Mouse (Mus musculus): ENCODE measurements around the gene Dnase1l3. TPM values are rescaled to one million over a fixed set of nuclear protein-coding genes. Genes with fewer than 3 reads are reported as not detected.

The Dnase1l3 gene
- polyA plus RNA-seq, 1 experiment from 2014 or later = 0.13 TPM

DNA sequence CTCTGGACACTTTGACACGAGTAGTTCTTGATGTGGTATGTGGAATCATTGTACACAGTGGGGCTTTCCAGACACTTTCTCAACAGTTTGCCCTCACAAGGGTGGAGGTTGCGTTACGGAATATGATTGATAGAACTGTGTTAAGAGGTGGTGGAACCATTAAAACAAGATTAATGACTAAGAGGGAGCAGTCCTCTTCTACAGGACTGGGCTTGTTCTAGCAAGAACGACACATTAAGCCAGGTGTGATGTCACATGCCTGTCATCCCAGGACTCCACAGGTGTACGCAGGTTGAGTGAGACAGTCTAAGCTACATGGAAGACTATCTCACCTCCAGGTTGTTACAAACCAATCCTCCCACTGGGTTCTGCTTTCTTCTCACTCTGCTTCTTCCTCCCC lies 5.1 kb upstream of the Dnase1l3 start:
- Histone ChIP-seq H3K4me1 (replicated peaks) (peaks cover 14% of the 10 kb centered on the region), H3K36me3 (no peaks in the 10 kb centered on the region), H3K27ac (no peak overlapping the region), H3K4me3 (no peak overlapping the region), H3K9me3 (replicated peaks) (no peaks in the 10 kb centered on the region), H3K9ac (no peak overlapping the region), H3K4me2 (no peak overlapping the region), H3K27me3 (peaks cover 37% of the 10 kb centered on the region)
- 74% methylated on average over 5 of the region's 5 CpGs for WGBS
- ATAC-seq (replicated peaks; ENCODE audit: insufficient number of reproducible peaks, insufficient read depth, low FRiP score, low read depth) = no peak

DNA sequence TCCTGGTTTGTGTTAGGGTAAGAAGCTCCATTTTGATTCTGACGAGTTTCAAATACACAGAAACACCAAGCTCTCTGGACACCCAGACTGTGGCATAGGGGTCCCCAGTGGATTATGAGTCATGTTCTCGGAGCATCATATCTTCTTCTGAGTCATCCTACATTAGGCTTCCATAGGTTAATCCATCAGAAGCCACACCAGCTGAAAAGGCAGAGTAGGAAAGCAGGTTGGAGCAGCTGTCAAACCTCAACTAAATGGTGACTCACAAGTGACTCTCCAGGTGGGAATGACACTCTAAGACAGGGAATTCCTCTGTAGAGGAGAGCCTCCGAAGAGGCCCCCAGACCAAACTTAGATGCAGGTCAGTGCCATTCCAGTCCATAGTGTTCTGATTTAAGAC lies 4.7 kb upstream of the Dnase1l3 start:
- Histone ChIP-seq H3K27ac (no peak overlapping the region), H3K4me2 (no peak overlapping the region), H3K9me3 (replicated peaks) (no peaks in the 10 kb centered on the region), H3K4me3 (no peak overlapping the region), H3K36me3 (no peaks in the 10 kb centered on the region), H3K4me1 (replicated peaks) (peaks cover 13% of the 10 kb centered on the region), H3K27me3 (peaks cover 37% of the 10 kb centered on the region), H3K9ac (no peak overlapping the region)
- no peak for ATAC-seq (replicated peaks; ENCODE audit: insufficient number of reproducible peaks, insufficient read depth, low FRiP score, low read depth)
- 71% methylated on average over 3 of the region's 3 CpGs for WGBS

DNA sequence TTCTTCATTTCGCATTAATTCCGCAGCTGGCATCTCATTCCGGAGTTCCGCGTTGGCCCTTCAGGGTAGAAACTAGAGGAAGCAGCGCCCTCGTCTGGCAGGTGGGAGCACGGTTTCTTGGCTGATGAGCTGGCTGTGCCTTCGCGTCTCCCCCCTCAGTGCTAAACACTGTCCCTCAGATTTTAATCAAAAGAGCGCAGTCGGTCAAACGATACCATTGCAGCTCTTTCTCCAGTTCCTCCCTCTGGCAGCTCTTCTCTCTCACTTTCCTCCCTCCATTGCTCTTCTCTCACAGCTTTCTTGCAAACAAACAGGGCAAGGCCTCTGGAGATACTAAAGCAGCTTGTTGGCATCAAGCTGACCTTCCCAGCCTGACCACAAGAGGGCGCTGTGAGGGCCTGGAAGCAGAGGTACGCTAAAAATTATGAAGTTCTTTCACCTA lies 2.9 kb upstream of the Dnase1l3 start:
- peak overlapping the region; percentile 46 for H3K9ac ChIP-seq
- no peak for ATAC-seq (replicated peaks; ENCODE audit: insufficient number of reproducible peaks, insufficient read depth, low FRiP score, low read depth)
- H3K4me2 ChIP-seq = peak overlapping the region; percentile 64
- no peaks in the 10 kb centered on the region for H3K9me3 ChIP-seq (replicated peaks)
- H3K4me1 ChIP-seq (replicated peaks) = peaks cover under 1% of the 10 kb centered on the region; the same call in 1 of the 2 replicates
- H3K27ac ChIP-seq = no peak overlapping the region
- WGBS = under 1% methylated on average over 15 of the region's 15 CpGs
- no peaks in the 10 kb centered on the region for H3K36me3 ChIP-seq
- peak overlapping the region; percentile 37 for H3K4me3 ChIP-seq
- peaks cover 41% of the 10 kb centered on the region for H3K27me3 ChIP-seq

DNA sequence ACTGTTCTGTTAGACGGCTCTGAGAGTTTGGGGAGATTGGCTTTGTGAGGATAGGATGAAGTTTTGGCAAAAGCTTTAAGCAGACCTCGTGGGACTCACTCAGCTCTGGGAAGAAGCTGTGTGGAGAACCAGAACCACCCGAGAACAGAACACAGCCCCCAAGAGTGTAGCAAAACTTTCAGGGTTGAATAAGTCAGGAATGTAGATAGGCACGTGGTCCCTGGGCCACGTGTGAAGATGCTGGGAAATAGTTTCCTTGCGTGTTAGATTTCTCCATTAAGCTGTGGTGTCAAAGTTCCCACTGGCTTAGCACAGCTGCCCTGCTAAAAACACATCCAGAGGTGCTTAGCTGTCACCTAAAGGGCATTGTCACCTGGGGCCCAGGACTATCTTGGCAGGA lies 2.2 kb downstream of the Dnase1l3 start:
- Histone ChIP-seq H3K9ac (no peak overlapping the region), H3K4me1 (replicated peaks) (peaks cover 6% of the 10 kb centered on the region; the same call in 1 of the 2 replicates), H3K27me3 (peaks cover 12% of the 10 kb centered on the region), H3K36me3 (no peaks in the 10 kb centered on the region), H3K4me3 (no peak overlapping the region), H3K4me2 (no peak overlapping the region), H3K27ac (no peak overlapping the region), H3K9me3 (replicated peaks) (no peaks in the 10 kb centered on the region)
- WGBS = 56% methylated on average over 6 of the region's 6 CpGs
- no peak for ATAC-seq (replicated peaks; ENCODE audit: insufficient number of reproducible peaks, insufficient read depth, low FRiP score, low read depth)

DNA sequence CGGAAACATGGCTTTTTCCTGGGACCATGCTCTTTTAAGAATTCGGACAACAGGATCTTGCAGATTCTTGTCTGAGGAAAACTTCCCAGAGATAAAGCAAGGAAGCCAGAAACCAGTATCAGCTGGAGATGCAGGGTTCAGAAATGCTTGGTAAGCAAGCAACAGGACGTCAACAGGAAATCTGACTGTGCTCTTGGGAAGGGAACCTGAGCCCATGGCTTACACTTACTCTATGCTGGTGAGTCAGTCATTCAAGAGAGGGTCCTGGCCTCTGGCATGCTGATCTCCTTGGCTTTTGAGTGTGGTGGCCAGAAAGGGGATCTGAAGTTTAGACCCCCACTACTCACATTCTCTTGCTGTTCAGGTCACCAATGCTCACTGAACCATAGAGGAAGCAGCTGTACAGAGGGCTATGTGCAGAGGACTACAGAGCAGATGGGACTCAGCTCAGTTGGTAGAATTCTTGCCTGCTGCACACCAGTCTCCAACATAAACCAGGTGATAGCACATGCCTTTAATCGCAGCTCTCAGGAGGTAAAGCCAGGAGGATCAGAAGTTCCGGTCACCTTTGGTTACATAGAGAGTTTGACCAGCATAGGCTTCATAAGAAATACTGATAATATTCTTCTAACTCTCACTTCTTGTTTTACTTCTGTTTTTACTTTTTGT lies 3.1 kb downstream of the Dnase1l3 start:
- Histone ChIP-seq H3K36me3 (no peaks in the 10 kb centered on the region), H3K9ac (no peak overlapping the region), H3K9me3 (replicated peaks) (no peaks in the 10 kb centered on the region), H3K4me2 (no peak overlapping the region), H3K27ac (no peak overlapping the region), H3K4me1 (replicated peaks) (peaks cover 6% of the 10 kb centered on the region; the same call in 1 of the 2 replicates), H3K4me3 (no peak overlapping the region), H3K27me3 (peaks cover 12% of the 10 kb centered on the region)
- 70% methylated on average over 5 of the region's 5 CpGs for WGBS
- no peak for ATAC-seq (replicated peaks; ENCODE audit: insufficient number of reproducible peaks, insufficient read depth, low FRiP score, low read depth)

DNA sequence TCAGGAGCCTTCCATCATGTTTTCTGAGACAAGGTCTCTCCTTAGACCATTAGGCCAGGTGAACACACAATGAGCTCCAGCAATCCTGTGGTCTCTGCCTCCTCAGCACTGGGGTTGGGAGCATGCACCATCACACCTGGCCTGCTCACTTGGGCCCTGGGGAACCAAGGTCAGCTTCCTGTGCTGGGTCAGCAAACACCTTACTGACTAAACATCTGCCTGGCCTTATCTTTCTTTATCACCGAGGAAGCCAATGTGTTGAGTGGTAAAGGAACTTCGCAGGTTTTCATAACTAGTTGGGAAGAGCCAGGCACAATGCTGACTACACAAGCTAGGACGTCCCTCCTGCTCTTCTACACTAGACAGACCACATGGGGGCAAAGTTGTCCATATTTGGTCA lies 4.4 kb downstream of the Dnase1l3 start:
- Histone ChIP-seq H3K27me3 (peaks cover 4% of the 10 kb centered on the region; the same call in 1 of the 2 replicates), H3K9ac (no peak overlapping the region), H3K4me3 (no peak overlapping the region), H3K9me3 (replicated peaks) (no peaks in the 10 kb centered on the region), H3K4me2 (no peak overlapping the region), H3K36me3 (no peaks in the 10 kb centered on the region), H3K4me1 (replicated peaks) (peaks cover 6% of the 10 kb centered on the region; the same call in 1 of the 2 replicates), H3K27ac (no peak overlapping the region)
- WGBS = 53% methylated on average over 3 of the region's 3 CpGs
- no peak for ATAC-seq (replicated peaks; ENCODE audit: insufficient number of reproducible peaks, insufficient read depth, low FRiP score, low read depth)

DNA sequence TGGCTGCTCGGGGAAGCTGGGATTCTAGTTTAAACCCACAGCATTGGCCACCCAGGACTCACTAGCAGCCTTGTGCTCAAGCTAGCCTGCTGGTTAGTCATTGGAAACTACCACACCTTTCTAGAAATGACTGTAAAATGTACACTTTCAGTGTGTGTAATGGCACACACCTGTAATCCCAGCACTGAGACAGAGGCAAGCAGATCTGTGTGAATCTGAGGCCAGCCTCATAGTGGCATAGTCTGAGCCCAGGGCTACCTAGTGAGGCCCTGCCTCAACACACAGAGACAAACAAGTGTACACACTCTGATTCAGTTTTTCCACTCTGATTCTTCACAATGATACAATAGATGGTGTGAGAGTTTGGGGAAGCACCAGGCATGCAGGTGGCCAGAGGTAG lies 5.0 kb downstream of the Dnase1l3 start:
- WGBS = 41% methylated on average over 1 of the region's 1 CpGs
- no peaks in the 10 kb centered on the region for H3K9me3 ChIP-seq (replicated peaks)
- no peak overlapping the region for H3K4me3 ChIP-seq
- no peak overlapping the region for H3K9ac ChIP-seq
- ATAC-seq (replicated peaks; ENCODE audit: insufficient number of reproducible peaks, insufficient read depth, low FRiP score, low read depth) = no peak
- no peaks in the 10 kb centered on the region for H3K36me3 ChIP-seq
- peaks cover 4% of the 10 kb centered on the region; the same call in 1 of the 2 replicates for H3K27me3 ChIP-seq
- H3K4me1 ChIP-seq (replicated peaks) = peaks cover 6% of the 10 kb centered on the region; the same call in 1 of the 2 replicates
- no peak overlapping the region for H3K27ac ChIP-seq
- no peak overlapping the region for H3K4me2 ChIP-seq

DNA sequence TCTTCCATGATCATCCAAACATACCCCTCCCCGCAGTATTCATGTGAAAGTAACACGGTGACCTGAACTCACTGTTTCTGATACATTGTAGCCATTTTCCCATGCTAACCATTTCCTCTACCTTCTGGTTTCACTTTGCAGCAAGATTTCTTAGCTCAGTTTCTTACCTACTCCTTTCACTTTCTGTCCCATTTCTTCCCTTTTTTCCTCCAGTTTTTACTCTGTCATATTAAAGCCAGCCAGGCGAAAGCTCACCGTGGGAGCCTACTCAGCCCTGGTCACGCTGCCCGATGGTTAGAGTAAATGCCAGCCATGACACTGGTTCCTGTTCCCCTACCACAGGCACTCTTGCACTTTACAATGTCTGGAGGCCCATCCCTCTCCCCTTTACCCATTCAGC lies 7.5 kb downstream of the Dnase1l3 start:
- 91% methylated on average over 6 of the region's 6 CpGs for WGBS
- Histone ChIP-seq H3K4me3 (no peak overlapping the region), H3K9me3 (replicated peaks) (no peaks in the 10 kb centered on the region), H3K4me2 (no peak overlapping the region), H3K27me3 (no peaks in the 10 kb centered on the region), H3K4me1 (replicated peaks) (peaks cover 6% of the 10 kb centered on the region; the same call in 1 of the 2 replicates), H3K36me3 (no peaks in the 10 kb centered on the region), H3K27ac (no peak overlapping the region), H3K9ac (no peak overlapping the region)
- ATAC-seq (replicated peaks; ENCODE audit: insufficient number of reproducible peaks, insufficient read depth, low FRiP score, low read depth) = no peak

DNA sequence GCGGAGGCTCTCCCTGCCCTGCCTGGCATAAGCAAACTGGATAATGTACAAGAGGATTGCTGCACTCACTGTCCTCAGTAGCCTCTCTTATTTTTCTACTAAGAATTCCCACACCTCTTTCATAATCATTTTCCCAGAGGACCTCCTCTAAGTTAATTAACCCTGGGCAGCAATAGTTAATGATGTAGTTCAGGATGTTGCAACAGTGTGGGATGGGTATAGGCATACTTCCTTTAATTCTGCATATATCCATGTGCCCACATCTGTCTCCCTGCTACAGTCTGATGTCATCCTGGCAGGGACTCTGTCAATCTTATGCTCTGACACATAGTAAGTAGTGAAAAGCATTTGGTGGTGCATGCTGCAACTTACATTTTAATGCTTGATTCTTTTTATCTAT lies 13.1 kb downstream of the Dnase1l3 start:
- ATAC-seq (replicated peaks; ENCODE audit: insufficient number of reproducible peaks, insufficient read depth, low FRiP score, low read depth) = no peak
- no peak overlapping the region for H3K4me2 ChIP-seq
- no peaks in the 10 kb centered on the region for H3K4me1 ChIP-seq (replicated peaks)
- no peak overlapping the region for H3K4me3 ChIP-seq
- no peak overlapping the region for H3K9ac ChIP-seq
- no peaks in the 10 kb centered on the region for H3K36me3 ChIP-seq
- H3K9me3 ChIP-seq (replicated peaks) = no peaks in the 10 kb centered on the region
- H3K27ac ChIP-seq = no peak overlapping the region
- H3K27me3 ChIP-seq = no peaks in the 10 kb centered on the region
- WGBS = 92% methylated on average over 1 of the region's 1 CpGs

DNA sequence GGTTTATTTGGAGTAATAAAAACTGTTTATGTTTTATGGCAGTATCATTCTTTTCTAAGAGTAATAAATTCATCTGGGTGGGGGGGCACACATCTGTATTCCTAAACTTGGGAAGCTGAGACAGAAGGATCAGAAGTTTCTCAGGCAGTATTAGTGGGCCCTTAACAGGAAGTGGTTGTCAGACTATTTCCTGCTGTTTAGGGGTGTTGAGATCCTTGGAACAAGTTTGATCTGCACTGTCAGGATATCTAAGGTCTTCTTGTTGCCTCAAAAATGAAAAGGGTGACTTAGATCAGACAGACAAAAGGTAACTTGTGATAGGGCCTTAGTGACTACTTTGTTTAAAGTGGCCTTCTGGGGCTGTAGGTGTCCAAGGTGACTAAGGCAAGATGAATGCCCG lies 16.2 kb downstream of the Dnase1l3 start:
- Histone ChIP-seq H3K27me3 (no peaks in the 10 kb centered on the region), H3K4me3 (no peak overlapping the region), H3K9ac (no peak overlapping the region), H3K36me3 (no peaks in the 10 kb centered on the region), H3K27ac (no peak overlapping the region), H3K4me1 (replicated peaks) (no peaks in the 10 kb centered on the region), H3K9me3 (replicated peaks) (no peaks in the 10 kb centered on the region), H3K4me2 (no peak overlapping the region)
- no peak for ATAC-seq (replicated peaks; ENCODE audit: insufficient number of reproducible peaks, insufficient read depth, low FRiP score, low read depth)
- 72% methylated on average over 1 of the region's 1 CpGs for WGBS

DNA sequence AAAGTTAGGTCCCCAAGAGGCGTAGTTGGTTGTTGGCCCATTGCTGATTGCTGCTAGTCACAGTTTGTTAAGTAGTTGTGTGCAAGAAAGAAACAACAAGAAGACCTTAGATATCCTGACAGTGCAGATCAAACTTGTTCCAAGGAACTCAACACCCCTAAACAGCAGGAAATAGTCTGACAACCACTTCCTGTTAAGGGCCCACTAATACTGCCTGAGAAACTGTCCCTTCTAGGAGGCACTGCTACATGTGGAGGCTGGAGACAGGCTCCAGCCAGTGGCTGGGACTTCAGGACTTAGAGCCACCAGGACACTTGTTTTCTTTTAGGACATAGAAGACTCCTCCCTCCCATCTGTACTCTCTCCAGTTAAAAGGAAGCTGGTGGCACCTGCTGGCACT lies 16.9 kb downstream of the Dnase1l3 start:
- 90% methylated on average over 1 of the region's 1 CpGs for WGBS
- H3K9me3 ChIP-seq (replicated peaks) = no peaks in the 10 kb centered on the region
- H3K27ac ChIP-seq = no peak overlapping the region
- no peak overlapping the region for H3K4me2 ChIP-seq
- no peak overlapping the region for H3K9ac ChIP-seq
- no peak for ATAC-seq (replicated peaks; ENCODE audit: insufficient number of reproducible peaks, insufficient read depth, low FRiP score, low read depth)
- H3K27me3 ChIP-seq = no peaks in the 10 kb centered on the region
- no peaks in the 10 kb centered on the region for H3K36me3 ChIP-seq
- H3K4me1 ChIP-seq (replicated peaks) = no peaks in the 10 kb centered on the region
- H3K4me3 ChIP-seq = no peak overlapping the region

DNA sequence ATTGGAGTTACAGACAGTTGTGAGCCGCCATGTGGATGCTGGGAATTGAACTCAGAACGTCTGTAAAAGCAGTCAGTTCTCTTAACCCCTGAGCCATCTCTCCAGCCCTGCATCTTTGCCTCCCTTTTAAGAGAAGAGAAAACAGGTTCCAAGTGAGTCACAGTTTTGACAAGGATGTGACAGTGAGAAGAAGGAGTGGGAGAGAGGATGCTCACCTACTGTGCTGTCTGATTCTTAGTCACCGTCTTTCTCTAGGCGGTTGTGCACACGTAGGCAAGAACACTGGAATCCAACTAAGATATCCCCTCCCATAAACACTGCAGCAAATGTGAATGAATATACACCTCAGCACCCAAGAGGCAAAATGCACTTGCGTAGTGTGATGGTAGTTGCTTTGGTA lies 19.2 kb downstream of the Dnase1l3 start:
- no peak overlapping the region for H3K27ac ChIP-seq
- no peak for ATAC-seq (replicated peaks; ENCODE audit: insufficient number of reproducible peaks, insufficient read depth, low FRiP score, low read depth)
- H3K36me3 ChIP-seq = no peaks in the 10 kb centered on the region
- no peak overlapping the region for H3K4me2 ChIP-seq
- H3K9ac ChIP-seq = no peak overlapping the region
- H3K4me1 ChIP-seq (replicated peaks) = no peaks in the 10 kb centered on the region
- 79% methylated on average over 6 of the region's 6 CpGs for WGBS
- no peak overlapping the region for H3K4me3 ChIP-seq
- no peaks in the 10 kb centered on the region for H3K9me3 ChIP-seq (replicated peaks)
- no peaks in the 10 kb centered on the region for H3K27me3 ChIP-seq

Measured in heart, embryonic 15.5 days (tissue).